Mouse (Mus musculus) neural tube, embryonic 13.5 days (tissue): Measurements from ENCODE around the gene Gm156. TPM values are rescaled to one million over a fixed set of nuclear protein-coding genes. Genes with fewer than 3 reads are reported as not detected.

Experiments used
- ATAC-seq: fragments of 200-750 bp; cut with Nextera tagmentation; 2 replicates; pipeline ENCODE4 v1.8.0; 2017; ENCODE audit warnings: low read depth, mild to moderate bottlenecking, moderate TSS enrichment, moderate library complexity
- H3K27ac ChIP-seq: fragments of 300-500 bp; sonication (generic); replicated peaks from 2 replicates; pipeline ENCODE4 v1.5.1; 2015; ENCODE audit warnings: moderate library complexity, mild to moderate bottlenecking, inconsistent platforms
- H3K27me3 ChIP-seq: fragments of 300-500 bp; sonication (generic); 2 replicates; pipeline ENCODE4 v1.6.1; 2015; ENCODE audit warnings: mild to moderate bottlenecking, inconsistent platforms
- H3K36me3 ChIP-seq: fragments of 300-500 bp; sonication (generic); 2 replicates; pipeline ENCODE4 v1.6.1; 2015; ENCODE audit warnings: mild to moderate bottlenecking, inconsistent platforms
- H3K4me1 ChIP-seq: fragments of 300-500 bp; sonication (generic); replicated peaks from 2 replicates; pipeline ENCODE4 v1.6.1; 2015; ENCODE audit warnings: inconsistent platforms
- H3K4me2 ChIP-seq: fragments of 300-500 bp; sonication (generic); 2 replicates; pipeline ENCODE4 v1.6.1; 2015; ENCODE audit warnings: inconsistent platforms, mild to moderate bottlenecking, moderate library complexity
- H3K4me3 ChIP-seq: fragments of 300-500 bp; sonication (generic); 2 replicates; pipeline ENCODE4 v1.5.1; 2015; ENCODE audit warnings: mild to moderate bottlenecking, inconsistent platforms
- H3K9ac ChIP-seq: fragments of 300-500 bp; sonication (generic); 2 replicates; pipeline ENCODE4 v1.6.1; 2015; ENCODE audit warnings: moderate library complexity, mild to moderate bottlenecking, inconsistent platforms
- H3K9me3 ChIP-seq: fragments of 300-500 bp; sonication (generic); 2 replicates; pipeline ENCODE4 v1.6.1; 2016; ENCODE audit warnings: inconsistent platforms
- WGBS: fragments of 180-500 bp; shearing (Covaris S2); methylation state at CpG from one replicate; pipeline ENCODE4 v1.1.7; 2015; 5-methylcytosine and 5-hydroxymethylcytosine counted together
- polyA plus RNA-seq: library from polyadenylated mRNA; unstranded; fragments of >200 nt; fragmentation: Nextera tagmentation; extraction: Ambion mirVana; gene quantifications from 2 replicates; pipeline ENCODE4 v1.2.1, GENCODE M21; 2015

Gm156 gene
- polyA plus RNA-seq, 1 experiment from 2014 or later = not detected

- no peak within 1 kb of the TSS for H3K9ac ChIP-seq
- ATAC-seq = no peak
- no peaks in the 10 kb centered on the region for H3K36me3 ChIP-seq
- WGBS = 93% methylated on average over 4 of the region's 4 CpGs
- H3K4me3 ChIP-seq = no peak within 1 kb of the TSS
- no peak within 1 kb of the TSS for H3K27ac ChIP-seq
- peaks cover 8% of the 10 kb centered on the region; the same call in 1 of the 2 replicates for H3K27me3 ChIP-seq
- H3K9me3 ChIP-seq = no peaks in the 10 kb centered on the region
- peaks cover 6% of the 10 kb centered on the region; the same call in 1 of the 2 replicates for H3K4me1 ChIP-seq
- no peak within 1 kb of the TSS for H3K4me2 ChIP-seq
Observed at GRCm38 (mm10) chr6:129717032-129717431, 67.0 kb downstream of the Gm156 start, which contains the start of gene Klri1. Gene Klri1, minus strand, starts transcription at chr6:129717132.

Other genes starting within 250 kb of the Gm156 start
- not detected in 2 replicates for gene Klre1, start 206.4 kb downstream of the Gm156 start, polyA plus RNA-seq
- gene Klrd1, start 192.5 kb downstream of the Gm156 start, polyA plus RNA-seq = not detected in 2 replicates
- gene Klrk1, start 160.4 kb downstream of the Gm156 start, polyA plus RNA-seq = 0.18 and 0.25 TPM in 2 replicates
- not detected in 2 replicates for gene Klrc3, start 140.9 kb downstream of the Gm156 start, polyA plus RNA-seq
- gene Klrc2, start 123.6 kb downstream of the Gm156 start, polyA plus RNA-seq = not detected in 2 replicates
- gene Klrc1, start 105.3 kb downstream of the Gm156 start, polyA plus RNA-seq = not detected in 2 replicates
- not detected in 2 replicates for gene Klri1, start 67.1 kb downstream of the Gm156 start, polyA plus RNA-seq
- gene Klri2, start 43.8 kb downstream of the Gm156 start, polyA plus RNA-seq = not detected in 2 replicates
- gene Gm17631, start 78.4 kb upstream of the Gm156 start, polyA plus RNA-seq = not detected in 2 replicates
- gene Klra17, start 92.4 kb upstream of the Gm156 start, polyA plus RNA-seq = not detected in 2 replicates
- gene Klra5, start 133.4 kb upstream of the Gm156 start, polyA plus RNA-seq = not detected in 2 replicates
- not detected in 2 replicates for gene Klra6, start 242.7 kb upstream of the Gm156 start, polyA plus RNA-seq